Mouse (Mus musculus) liver, embryonic 14.5 days (tissue): ENCODE measurements around the gene Cd3d. TPM values are rescaled to one million over a fixed set of nuclear protein-coding genes. Genes with fewer than 3 reads are reported as not detected.

Experiments used
- ATAC-seq: fragments of 200-750 bp; cut with Nextera tagmentation; 2 replicates; pipeline ENCODE4 v1.8.0; 2017; ENCODE audit warnings: moderate number of reproducible peaks, mild to moderate bottlenecking, moderate library complexity; ENCODE audit not compliant: insufficient read depth
- DNase-seq, 3 experiments: peaks; one replicate each; pipeline ENCODE4 v3.0.0-alpha.2; 2012 to 2013; ENCODE audit warnings: low read depth in 3 of 3, low spot score in 3 of 3
- H3K27ac ChIP-seq: fragments of 300-500 bp; sonication (generic); 2 replicates; pipeline ENCODE4 v1.5.1; 2014; ENCODE audit warnings: moderate library complexity, mild to moderate bottlenecking, control low read depth, inconsistent platforms
- H3K27me3 ChIP-seq: fragments of 300-500 bp; sonication (generic); 2 replicates; pipeline ENCODE4 v1.6.1; 2014; ENCODE audit warnings: mild to moderate bottlenecking, low read length, moderate library complexity; ENCODE audit not compliant: control insufficient read depth, insufficient read depth
- H3K36me3 ChIP-seq: fragments of 300-500 bp; sonication (generic); replicated peaks from 2 replicates; pipeline ENCODE4 v1.6.1; 2014; ENCODE audit warnings: low read depth; ENCODE audit not compliant: control insufficient read depth, insufficient read depth
- H3K4me1 ChIP-seq, 2 experiments: fragments of 200-500 bp in 1 of 2; fragments of 300-500 bp in 1 of 2; sonication (generic) in 1 of 2; replicated peaks; 2 replicates each; pipeline ENCODE4 v1.6.1; 2012 to 2014; ENCODE audit warnings: antibody characterized with exemption in 1 of 2, inconsistent platforms in 1 of 2, low read length in 1 of 2; ENCODE audit not compliant: control insufficient read depth in 2 of 2, insufficient read depth in 2 of 2
- H3K4me2 ChIP-seq: fragments of 300-500 bp; sonication (generic); 2 replicates; pipeline ENCODE4 v1.6.1; 2014; ENCODE audit warnings: low read depth, mild to moderate bottlenecking, control low read depth, moderate library complexity
- H3K4me3 ChIP-seq, 2 experiments: fragments of 200-500 bp in 1 of 2; fragments of 300-500 bp in 1 of 2; sonication (generic) in 1 of 2; 2 replicates each; pipeline ENCODE4 v1.5.1; 2012 to 2014; ENCODE audit warnings: low read depth in 2 of 2, low read length in 2 of 2, mild to moderate bottlenecking in 2 of 2, control low read depth in 1 of 2, inconsistent platforms in 1 of 2, moderate library complexity in 1 of 2; ENCODE audit not compliant: insufficient read depth in 1 of 2
- H3K9ac ChIP-seq: fragments of 300-500 bp; sonication (generic); replicated peaks from 2 replicates; pipeline ENCODE4 v1.6.1; 2014; ENCODE audit warnings: mild to moderate bottlenecking, control low read depth, moderate library complexity
- H3K9me3 ChIP-seq: fragments of 300-500 bp; sonication (generic); 2 replicates; pipeline ENCODE4 v1.6.1; 2016; ENCODE audit warnings: low read length, mixed read lengths; ENCODE audit not compliant: control insufficient read depth
- CTCF ChIP-seq: IDR thresholded peaks from 2 replicates; pipeline ENCODE4 v1.5.1; 2016; ENCODE audit warnings: antibody characterized with exemption, low read depth, control low read depth
- EP300 ChIP-seq: IDR thresholded peaks from 2 replicates; pipeline ENCODE4 v1.6.1; 2016; ENCODE audit warnings: antibody characterized with exemption, low read depth
- WGBS: fragments of 180-500 bp; shearing (Covaris S2); extraction: QIAGEN DNeasy Blood & Tissue Kit; methylation state at CpG from one replicate; pipeline ENCODE4 v1.1.7; 2014; ENCODE audit not compliant: insufficient replicate concordance; 5-methylcytosine and 5-hydroxymethylcytosine counted together
- polyA plus RNA-seq, 2 experiments: library from polyadenylated mRNA; depleted of rRNA in 1 of 2; stranded (reverse) in 1 of 2; unstranded in 1 of 2; fragments of >200 nt; fragmentation: Nextera tagmentation in 1 of 2; extraction: Ambion mirVana in 1 of 2; gene quantifications; 2 replicates each; pipeline versions ENCODE4 v1.2.1 to v1.2.3; 2012 to 2014

The Cd3d gene
- polyA plus RNA-seq, 2 experiments: 0.02 TPM; not detected in 1

DNA sequence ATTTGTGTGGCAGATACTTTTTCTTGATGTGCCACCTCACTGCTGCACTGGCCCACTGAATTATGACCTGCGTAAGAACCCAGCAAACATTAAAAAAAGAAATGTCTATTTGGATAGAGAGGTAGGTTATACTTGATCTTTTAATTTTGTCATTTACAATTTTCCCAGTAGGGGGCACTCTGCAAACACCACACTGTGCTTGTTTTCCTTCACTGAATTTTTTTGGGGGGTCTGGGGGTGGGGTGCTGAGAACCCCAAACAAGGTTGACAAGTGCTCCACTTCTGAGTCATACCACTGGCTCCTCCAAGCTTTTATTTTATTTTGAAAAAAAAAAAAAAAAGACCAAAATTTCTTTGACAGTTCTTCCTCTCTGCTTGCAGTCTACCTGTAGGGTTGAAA, 12.1 kb upstream of the Cd3d start:
- no peak overlapping the region for H3K4me2 ChIP-seq
- ATAC-seq (no peak), DNase-seq (no peak)
- H3K36me3 ChIP-seq: no peaks in the 10 kb centered on the region
- 46% methylated on average over 1 of the region's 1 CpGs for WGBS
- no peak overlapping the region for H3K27ac ChIP-seq
- H3K9me3 ChIP-seq: no peaks in the 10 kb centered on the region
- H3K9ac ChIP-seq: no peak overlapping the region
- 0 out of 2 replicates have a peak, but pooled peaks have one; percentile 22 for TF ChIP-seq CTCF
- no peak for TF ChIP-seq EP300
- H3K27me3 ChIP-seq: no peaks in the 10 kb centered on the region
- H3K4me3 ChIP-seq: no peak overlapping the region
- peaks cover 11 to 13% of the 10 kb centered on the region in 2 experiments for H3K4me1 ChIP-seq

- Histone ChIP-seq H3K27me3 (no peaks in the 10 kb centered on the region), H3K4me1 (peaks cover 0 to 3% of the 10 kb centered on the region in 2 experiments; a peak in 3 of 4 replicates), H3K36me3 (no peaks in the 10 kb centered on the region), H3K9me3 (no peaks in the 10 kb centered on the region), H3K27ac (no peak overlapping the region), H3K9ac (no peak overlapping the region), H3K4me2 (no peak overlapping the region), H3K4me3 (no peak overlapping the region)
- ATAC-seq (no peak), DNase-seq (no peak)
- TF ChIP-seq CTCF (no peak), EP300 (no peak)
- 45% methylated on average over 6 of the region's 6 CpGs for WGBS
These were observed 3.8 kb upstream of the Cd3d start for GRCm38 (mm10) chr9:44977813-44978212.

- ATAC-seq (no peak), DNase-seq (no peak)
- no peaks in the 10 kb centered on the region for H3K36me3 ChIP-seq
- H3K4me2 ChIP-seq: no peak overlapping the region
- no peak overlapping the region for H3K27ac ChIP-seq
- peaks cover 0 to 3% of the 10 kb centered on the region in 2 experiments; a peak in 3 of 4 replicates for H3K4me1 ChIP-seq
- H3K9ac ChIP-seq: no peak overlapping the region
- no peaks in the 10 kb centered on the region for H3K27me3 ChIP-seq
- no peak overlapping the region for H3K4me3 ChIP-seq
- H3K9me3 ChIP-seq: no peaks in the 10 kb centered on the region
- WGBS: 59% methylated on average over 7 of the region's 7 CpGs
- TF ChIP-seq CTCF (no peak), EP300 (no peak)
These were observed 1.8 kb upstream of the Cd3d start for GRCm38 (mm10) chr9:44979806-44980205.

DNA sequence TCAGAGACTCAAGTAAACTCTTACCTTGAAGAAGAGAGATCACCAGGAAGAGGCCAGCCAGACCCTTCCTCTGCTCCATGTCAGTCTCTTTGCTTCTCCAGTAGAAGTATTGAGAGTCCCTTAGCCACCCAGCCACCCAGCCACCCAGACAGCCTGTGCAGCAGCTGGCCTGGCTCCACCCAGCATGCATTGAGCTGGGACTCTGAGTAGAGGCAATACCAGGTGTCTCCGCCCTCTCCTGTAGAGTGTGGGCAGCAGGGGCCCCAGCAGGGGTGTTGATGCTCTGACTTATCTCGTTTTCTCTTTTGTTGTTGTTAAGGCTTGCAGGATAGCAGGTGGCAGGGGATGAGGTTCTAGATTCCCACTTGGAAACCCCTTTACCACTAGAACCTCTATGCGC, 1.3 kb upstream of the Cd3d start, which contains the start of gene Cd3g:
Gene Cd3g (minus strand): TSS at position 190 of the 400 bp plus-strand sequence.
- Histone ChIP-seq H3K4me3 (no peak within 1 kb of the TSS), H3K4me2 (no peak within 1 kb of the TSS), H3K9ac (no peak within 1 kb of the TSS), H3K27ac (no peak within 1 kb of the TSS), H3K27me3 (no peaks in the 10 kb centered on the region), H3K36me3 (no peaks in the 10 kb centered on the region), H3K9me3 (no peaks in the 10 kb centered on the region), H3K4me1 (peaks cover 0 to 3% of the 10 kb centered on the region in 2 experiments; a peak in 3 of 4 replicates)
- TF ChIP-seq EP300 (no peak), CTCF (no peak)
- WGBS: 33% methylated on average over 3 of the region's 3 CpGs
- ATAC-seq: peak; percentile 59; the same call in 1 of the 2 replicates
- no peak for DNase-seq

GRCm38 (mm10) chr9:44981104-44981503, 482 bp upstream of the Cd3d start:
- DNase-seq (no peak), ATAC-seq (no peak)
- Histone ChIP-seq H3K4me2 (no peak overlapping the region), H3K4me1 (peaks cover 0 to 3% of the 10 kb centered on the region in 2 experiments; a peak in 3 of 4 replicates), H3K4me3 (no peak overlapping the region), H3K9me3 (no peaks in the 10 kb centered on the region), H3K9ac (no peak overlapping the region), H3K36me3 (no peaks in the 10 kb centered on the region), H3K27ac (no peak overlapping the region), H3K27me3 (no peaks in the 10 kb centered on the region)
- TF ChIP-seq CTCF (no peak), EP300 (no peak)
- 64% methylated on average over 2 of the region's 2 CpGs for WGBS
